Mouse (Mus musculus) erythroblast, embryonic 14.5 days (primary cell): ENCODE measurements around the gene Ip6k3.

ENCODE experiments used
- GATA1 ChIP-seq: IDR thresholded peaks from 2 replicates; pipeline ENCODE4 v1.6.1; 2012; ENCODE audit warnings: low read length, inconsistent platforms, mixed read lengths
- TAL1 ChIP-seq: IDR thresholded peaks from 3 replicates; pipeline ENCODE4 v1.6.1; 2012; ENCODE audit warnings: low read length, inconsistent platforms, mixed read lengths

- no peak for TF ChIP-seq GATA1
- no peak for TF ChIP-seq TAL1
Measured at GRCm38 (mm10) chr17:27191804-27192203, 24.2 kb upstream of the Ip6k3 start.
